Mouse (Mus musculus) C2C12 (cell line): ENCODE data around the gene Gpc5. TPM values are rescaled to one million over a fixed set of nuclear protein-coding genes. Genes with fewer than 3 reads are reported as not detected.

ENCODE experiments used
- H3K27me3 ChIP-seq: one replicate; pipeline ENCODE4 v1.6.1; 2011; ENCODE audit not compliant: control insufficient read depth, insufficient read depth, insufficient read length
- H3K36me3 ChIP-seq: one replicate; pipeline ENCODE4 v1.6.1; 2011; ENCODE audit not compliant: control insufficient read depth, insufficient read depth
- H3K4me3 ChIP-seq: one replicate; pipeline ENCODE4 v1.5.1; 2011; ENCODE audit warnings: mild to moderate bottlenecking, control low read depth; ENCODE audit not compliant: poor library complexity, insufficient read depth, severe bottlenecking
- H3K79me2 ChIP-seq: one replicate; pipeline ENCODE4 v1.6.1; 2011; ENCODE audit not compliant: control insufficient read depth, insufficient read depth
- H3K79me3 ChIP-seq: one replicate; pipeline ENCODE4 v1.6.1; 2011; ENCODE audit warnings: low read depth, control low read depth
- H3ac ChIP-seq: one replicate; pipeline ENCODE3; 2011; ENCODE audit warnings: low read depth; ENCODE audit not compliant: control insufficient read depth, insufficient read length
- CEBPB ChIP-seq: IDR thresholded peaks from one replicate; pipeline ENCODE4 v1.6.1; 2011; ENCODE audit warnings: low read depth, mild to moderate bottlenecking, control low read depth, moderate library complexity
- CTCF ChIP-seq: IDR thresholded peaks from one replicate; pipeline ENCODE4 v1.5.1; 2011; ENCODE audit not compliant: control insufficient read depth, insufficient read depth, insufficient read length
- FOSL1 ChIP-seq: IDR thresholded peaks from one replicate; pipeline ENCODE4 v1.8.0; 2011; ENCODE audit warnings: mild to moderate bottlenecking, low read length; ENCODE audit not compliant: poor library complexity, insufficient read depth, severe bottlenecking
- MAX ChIP-seq: IDR thresholded peaks from one replicate; pipeline ENCODE4 v1.6.1; 2011; ENCODE audit warnings: mild to moderate bottlenecking, control low read depth
- MYOD1 ChIP-seq: IDR thresholded peaks from one replicate; pipeline ENCODE4 v1.6.1; 2011; ENCODE audit warnings: low read depth; ENCODE audit not compliant: control insufficient read depth, insufficient read length
- MYOG ChIP-seq: IDR thresholded peaks from one replicate; pipeline ENCODE4 v1.6.1; 2011; ENCODE audit not compliant: control insufficient read depth, insufficient read length; ENCODE audit errors: extremely low read depth
- USF1 ChIP-seq: IDR thresholded peaks from one replicate; pipeline ENCODE4 v1.6.1; 2011; ENCODE audit warnings: low read depth, mild to moderate bottlenecking, control low read depth, moderate library complexity
- long read RNA-seq, 2 experiments: library from polyadenylated mRNA; unstranded; transcript quantifications; one replicate each; pipeline ENCODE4 v2.0.0; 2019 to 2020
- polyA plus RNA-seq: library from polyadenylated mRNA; unstranded; fragments of >200 nt; fragmentation: generic; extraction: Trizol; gene quantifications from one replicate; pipeline ENCODE4 v1.2.1, GENCODE M21; 2012; ENCODE audit warnings: missing spikeins

Gene Gpc5
- polyA plus RNA-seq: not detected
- long read RNA-seq, experiment 1: 0 reads
- long read RNA-seq, experiment 2: 0 reads

GRCm38 (mm10) chr14:115092081-115092480, at the start of gene Gpc5:
Gene Gpc5 (plus strand): TSS chr14:115092215.
- Histone ChIP-seq H3K36me3 (no peaks in the 10 kb centered on the region), H3K79me2 (no peaks in the 10 kb centered on the region), H3K4me3 (no peak within 1 kb of the TSS), H3K27me3 (peaks cover 15% of the 10 kb centered on the region), H3K79me3 (no peaks in the 10 kb centered on the region), H3ac (peak within 1 kb of the TSS; percentile 42)
- TF ChIP-seq MYOD1: no peak
- no peak for TF ChIP-seq FOSL1
- no peak for TF ChIP-seq CTCF
- no peak for TF ChIP-seq MAX
- TF ChIP-seq CEBPB: no peak
- no peak for TF ChIP-seq USF1
- TF ChIP-seq MYOG: no peak

- Histone ChIP-seq H3ac (peak overlapping the region; percentile 80), H3K79me2 (peaks cover 60% of the 10 kb centered on the region), H3K36me3 (peaks cover 55% of the 10 kb centered on the region), H3K27me3 (no peaks in the 10 kb centered on the region), H3K4me3 (peak overlapping the region; percentile 68), H3K79me3 (peaks cover 44% of the 10 kb centered on the region)
- TF ChIP-seq MAX: no peak
- no peak for TF ChIP-seq MYOD1
- no peak for TF ChIP-seq CTCF
- no peak for TF ChIP-seq FOSL1
- TF ChIP-seq CEBPB: no peak
- TF ChIP-seq MYOG: no peak
- TF ChIP-seq USF1: no peak
These were observed 49.4 kb upstream of the Gpc5 start for GRCm38 (mm10) chr14:115042660-115043059.

- H3ac ChIP-seq: no peak overlapping the region
- no peak overlapping the region for H3K4me3 ChIP-seq
- peaks cover 60% of the 10 kb centered on the region for H3K79me2 ChIP-seq
- peaks cover 65% of the 10 kb centered on the region for H3K36me3 ChIP-seq
- TF ChIP-seq FOSL1 (no peak), CTCF (no peak), MYOG (no peak)
- H3K27me3 ChIP-seq: no peaks in the 10 kb centered on the region
- H3K79me3 ChIP-seq: peaks cover 47% of the 10 kb centered on the region
These were observed 48.0 kb upstream of the Gpc5 start for GRCm38 (mm10) chr14:115044016-115044415.

- Histone ChIP-seq H3K79me2 (peaks cover 60% of the 10 kb centered on the region), H3K36me3 (peaks cover 75% of the 10 kb centered on the region), H3K79me3 (peaks cover 48% of the 10 kb centered on the region), H3K27me3 (no peaks in the 10 kb centered on the region), H3K4me3 (no peak overlapping the region), H3ac (no peak overlapping the region)
- TF ChIP-seq MAX: no peak
These were observed 46.3 kb upstream of the Gpc5 start for GRCm38 (mm10) chr14:115045712-115046111.

- no peak overlapping the region for H3ac ChIP-seq
- TF ChIP-seq USF1 (no peak), CEBPB (no peak), FOSL1 (no peak), MYOG (no peak), CTCF (no peak), MYOD1 (no peak), MAX (no peak)
- peaks cover 47% of the 10 kb centered on the region for H3K79me2 ChIP-seq
- H3K36me3 ChIP-seq: peaks cover 80% of the 10 kb centered on the region
- no peaks in the 10 kb centered on the region for H3K27me3 ChIP-seq
- peaks cover 47% of the 10 kb centered on the region for H3K79me3 ChIP-seq
- no peak overlapping the region for H3K4me3 ChIP-seq
These were observed 44.7 kb upstream of the Gpc5 start for GRCm38 (mm10) chr14:115047316-115047715.

- Histone ChIP-seq H3K27me3 (no peaks in the 10 kb centered on the region), H3K79me2 (peaks cover 38% of the 10 kb centered on the region), H3K36me3 (peaks cover 71% of the 10 kb centered on the region), H3K4me3 (no peak overlapping the region), H3K79me3 (peaks cover 37% of the 10 kb centered on the region), H3ac (no peak overlapping the region)
- TF ChIP-seq MYOG: no peak
- no peak for TF ChIP-seq MAX
- no peak for TF ChIP-seq CEBPB
- no peak for TF ChIP-seq CTCF
- no peak for TF ChIP-seq USF1
- TF ChIP-seq FOSL1: no peak
These were observed 43.8 kb upstream of the Gpc5 start for GRCm38 (mm10) chr14:115047990-115048862.
